Mouse (Mus musculus) heart, adult 2 months (tissue): ENCODE data around the gene Foxp1. TPM values are rescaled to one million over a fixed set of nuclear protein-coding genes. Genes with fewer than 3 reads are reported as not detected.

Source experiments
- DNase-seq, 2 experiments: peaks; one replicate each; pipeline ENCODE4 v3.0.0; 2021
- H3K27ac ChIP-seq: fragments of 200-600 bp; 2 replicates; pipeline ENCODE4 v1.8.1; 2022
- H3K27me3 ChIP-seq: fragments of 200-500 bp; 2 replicates; pipeline ENCODE4 v1.6.1; 2012; ENCODE audit warnings: mild to moderate bottlenecking, low read length, inconsistent platforms, mixed read lengths; ENCODE audit not compliant: control insufficient read depth, insufficient read depth
- H3K36me3 ChIP-seq: fragments of 200-500 bp; 2 replicates; pipeline ENCODE4 v1.6.1; 2012; ENCODE audit warnings: low read length, inconsistent platforms; ENCODE audit not compliant: control insufficient read depth, insufficient read depth
- H3K4me1 ChIP-seq: fragments of 200-500 bp; 2 replicates; pipeline ENCODE4 v1.6.1; 2011; ENCODE audit warnings: low read length; ENCODE audit not compliant: control insufficient read depth, insufficient read depth
- H3K4me3 ChIP-seq: fragments of 200-600 bp; 2 replicates; pipeline ENCODE4 v1.8.1; 2022
- H3K79me2 ChIP-seq: fragments of 200-500 bp; replicated peaks from 2 replicates; pipeline ENCODE4 v1.6.1; 2012; ENCODE audit warnings: mild to moderate bottlenecking, inconsistent platforms, low read length, moderate library complexity, mixed read lengths; ENCODE audit not compliant: control insufficient read depth, insufficient read depth
- H3K9ac ChIP-seq: fragments of 200-500 bp; 2 replicates; pipeline ENCODE4 v1.6.1; 2012; ENCODE audit warnings: low read depth, mild to moderate bottlenecking, control low read depth, inconsistent platforms, low read length, mixed read lengths
- CTCF ChIP-seq: fragments of 200-600 bp; IDR thresholded peaks from 2 replicates; pipeline ENCODE4 v1.8.1; 2022; ENCODE audit warnings: antibody characterized with exemption, mild to moderate bottlenecking, moderate library complexity
- EP300 ChIP-seq: fragments of 200-500 bp; IDR thresholded peaks from 2 replicates; pipeline ENCODE4 v1.6.1; 2011; ENCODE audit warnings: low read depth, low read length, control low read depth; ENCODE audit not compliant: insufficient read depth
- POLR2A ChIP-seq: fragments of 200-500 bp; IDR thresholded peaks from 2 replicates; pipeline ENCODE4 v1.6.1; 2011; ENCODE audit warnings: mild to moderate bottlenecking, low read depth, low read length, control low read depth; ENCODE audit not compliant: insufficient read depth
- whole genome bisulfite sequencing: fragments of 180-500 bp; shearing (Covaris S2); methylation state at CpG from one replicate; pipeline ENCODE4 v1.1.7; 2018; 5-methylcytosine and 5-hydroxymethylcytosine counted together
- intact Hi-C: fragments of 180-260 bp; cut with DNase I; formaldehyde crosslinking; loops from one replicate; pipeline ENCODE4 v1.15.1; 2025
- polyA plus RNA-seq: library from polyadenylated mRNA; depleted of rRNA; stranded (reverse); fragments of >200 nt; gene quantifications from 2 replicates; pipeline ENCODE4 v1.2.3, GENCODE M21; 2012
- total RNA-seq, 2 experiments: library from RNA; stranded (reverse); gene quantifications; 2 replicates each; pipeline ENCODE4 v1.2.3; 2021

Gene Foxp1
- total and polyA plus RNA-seq, 3 experiments = 22.9 to 31.6 (median 26.4) TPM

DNA sequence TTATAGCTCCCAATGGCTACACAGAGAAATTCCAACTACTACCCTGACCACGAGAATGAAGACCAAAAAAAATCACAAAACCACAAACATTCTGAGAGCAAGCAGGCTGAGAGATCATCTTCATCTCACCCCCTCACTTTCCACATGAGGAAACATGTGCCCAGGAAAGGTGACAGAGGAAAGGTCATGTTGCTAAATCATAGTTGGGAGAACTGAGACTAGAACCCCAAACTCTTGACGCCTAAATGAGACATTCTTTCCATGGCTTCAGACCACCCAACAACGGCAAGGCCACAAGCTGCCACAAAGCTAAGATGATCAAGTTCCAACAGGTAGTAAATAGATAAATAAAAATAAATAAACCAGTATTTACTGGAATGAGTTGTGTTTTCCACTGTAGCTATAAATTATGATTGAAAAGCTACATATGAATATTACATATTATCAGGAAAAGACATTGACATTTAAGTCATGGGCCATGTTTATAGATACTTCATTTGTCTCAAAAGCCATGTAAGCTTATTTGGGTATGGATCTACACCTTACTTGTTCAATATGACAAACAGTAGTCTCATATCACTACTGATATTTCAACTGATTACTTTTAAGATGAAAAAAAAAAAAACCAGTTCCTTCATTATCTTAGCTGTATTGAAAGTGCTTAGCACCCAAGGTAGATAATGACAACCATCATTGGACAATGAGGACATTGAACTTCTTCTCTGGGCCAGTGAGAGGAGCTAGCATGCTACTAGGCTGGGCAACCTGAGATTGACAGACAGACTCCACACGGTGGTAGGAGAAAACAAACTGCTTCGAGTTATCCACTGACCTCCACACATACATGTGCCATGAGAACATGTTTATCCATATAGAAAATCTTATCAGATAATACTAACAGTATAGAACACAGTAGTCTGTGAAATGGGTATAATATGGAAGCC lies 476.4 kb downstream of the Foxp1 start:
- intact Hi-C loops = loop anchor here (5.0 kb wide), 1 partner anchor 61 kb away; no protein-coding TSS in a partner anchor
- 77% methylated on average over 5 of the region's 5 CpGs for WGBS

DNA sequence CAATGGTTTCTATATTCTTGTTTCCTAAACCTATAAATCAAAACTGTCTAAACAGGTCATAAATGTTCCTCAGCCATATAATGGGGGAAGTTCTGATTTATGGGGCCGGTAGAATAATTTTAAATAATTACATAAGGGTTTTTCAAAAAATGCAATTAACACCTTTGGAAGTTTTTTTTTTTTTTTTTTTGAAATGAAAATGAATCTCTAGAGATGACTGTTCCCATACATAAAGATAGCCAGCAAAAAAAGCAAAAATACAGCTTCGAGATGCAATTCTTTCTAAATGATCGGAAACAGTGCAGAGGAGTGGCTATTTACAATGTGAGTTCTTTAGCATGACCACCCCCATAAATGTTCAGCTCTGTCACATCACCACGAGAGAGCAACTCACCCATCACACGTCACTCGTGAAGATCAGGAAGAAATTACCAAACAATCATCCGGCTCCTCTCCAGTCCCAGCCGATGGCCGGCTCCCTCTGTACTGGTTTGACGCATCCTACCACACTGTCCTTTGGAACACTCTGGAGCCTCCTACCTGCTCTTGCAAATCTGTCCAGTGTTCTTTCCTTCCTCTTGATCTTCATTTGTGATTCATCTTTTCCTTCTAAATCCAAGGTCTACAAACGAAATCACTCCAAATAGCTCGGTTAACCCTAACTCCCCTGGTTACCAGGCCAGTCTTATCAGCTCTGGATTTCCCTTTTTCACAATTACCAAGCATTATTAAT lies 478.4 kb downstream of the Foxp1 start:
- DNase-seq = no peak
- Histone ChIP-seq H3K36me3 (no peaks in the 10 kb centered on the region), H3K4me3 (no peak overlapping the region), H3K27ac (no peak overlapping the region), H3K9ac (no peak overlapping the region), H3K79me2 (no peaks in the 10 kb centered on the region), H3K27me3 (no peaks in the 10 kb centered on the region), H3K4me1 (no peaks in the 10 kb centered on the region; the same call in none of the 2 replicates)
- TF ChIP-seq CTCF = no peak
- no peak for TF ChIP-seq POLR2A
- TF ChIP-seq EP300 = no peak
- intact Hi-C loops = no loop called here
- WGBS = 93% methylated on average over 12 of the region's 12 CpGs

More for the DNA sequence above, 476.4 kb downstream of the Foxp1 start:
- TF ChIP-seq EP300 (no peak), CTCF (peak; percentile 45), POLR2A (no peak)
- no peaks in the 10 kb centered on the region; the same call in none of the 2 replicates for H3K4me1 ChIP-seq
- no peaks in the 10 kb centered on the region for H3K36me3 ChIP-seq
- no peaks in the 10 kb centered on the region for H3K27me3 ChIP-seq
- no peak for DNase-seq
- H3K27ac ChIP-seq = no peak overlapping the region
- H3K9ac ChIP-seq = no peak overlapping the region
- no peak overlapping the region for H3K4me3 ChIP-seq
- H3K79me2 ChIP-seq = no peaks in the 10 kb centered on the region

DNA sequence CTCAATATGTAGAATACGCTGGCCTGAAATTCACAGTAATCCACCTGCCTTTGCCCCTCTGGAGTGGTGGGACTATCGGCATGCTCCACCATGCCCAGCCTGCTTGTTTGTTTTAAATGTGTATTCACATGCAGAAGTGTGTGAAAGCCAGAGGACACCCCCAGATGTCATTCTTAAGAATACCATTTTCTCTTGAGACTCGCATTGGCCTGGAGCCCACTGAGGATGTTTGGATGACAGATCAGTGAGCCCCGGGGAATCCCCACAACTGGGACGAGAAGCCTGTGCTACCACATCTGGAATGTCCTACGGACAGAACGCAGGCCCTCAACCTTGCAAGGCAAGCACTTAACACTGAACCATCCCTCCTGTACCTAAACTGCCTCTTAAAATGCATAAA lies 479.3 kb downstream of the Foxp1 start:
- Histone ChIP-seq H3K4me3 (no peak overlapping the region), H3K36me3 (no peaks in the 10 kb centered on the region), H3K79me2 (no peaks in the 10 kb centered on the region), H3K27me3 (no peaks in the 10 kb centered on the region), H3K4me1 (no peaks in the 10 kb centered on the region; the same call in none of the 2 replicates), H3K27ac (no peak overlapping the region), H3K9ac (no peak overlapping the region)
- intact Hi-C loops = no loop called here
- TF ChIP-seq POLR2A = no peak
- no peak for TF ChIP-seq EP300
- 46% methylated on average over 7 of the region's 7 CpGs for WGBS
- no peak for DNase-seq

DNA sequence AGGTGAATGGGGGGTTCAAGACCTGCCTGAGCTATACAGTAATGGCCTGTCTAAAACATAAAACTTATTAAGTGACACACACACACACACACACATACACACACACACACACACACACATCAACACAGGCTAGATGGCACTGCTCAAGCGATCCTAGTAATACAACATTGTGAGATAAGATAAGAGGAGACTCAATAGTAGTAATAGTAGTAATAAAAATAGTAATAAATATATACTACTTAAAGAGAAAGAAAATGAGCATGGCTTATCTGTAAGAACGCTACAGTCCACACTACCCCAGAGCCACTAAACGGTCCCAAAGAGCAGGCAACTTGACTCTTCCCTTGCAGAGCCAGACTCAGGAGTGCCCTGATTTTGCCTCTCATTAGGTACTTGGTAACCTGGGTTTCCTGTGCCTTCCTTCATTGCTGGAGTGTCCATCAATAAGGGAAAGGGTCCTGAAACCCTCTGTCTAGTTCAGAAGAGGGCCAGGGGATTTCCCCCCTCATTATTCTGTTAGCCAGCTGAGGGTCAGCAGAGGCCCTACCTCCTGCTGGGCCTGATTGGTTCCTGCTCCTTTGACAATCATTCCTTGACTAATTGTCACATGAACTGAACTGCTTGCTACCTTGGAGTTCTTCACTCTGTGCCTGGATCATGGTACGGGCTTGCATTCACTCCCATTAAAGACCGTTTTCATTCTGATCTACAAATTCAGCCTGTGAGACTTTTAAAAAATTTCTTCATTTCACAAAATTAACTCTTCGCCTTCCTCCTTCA lies 480.2 kb downstream of the Foxp1 start:
- no peaks in the 10 kb centered on the region for H3K27me3 ChIP-seq
- H3K36me3 ChIP-seq = no peaks in the 10 kb centered on the region
- TF ChIP-seq CTCF (no peak), POLR2A (no peak)
- H3K27ac ChIP-seq = no peak overlapping the region
- no peaks in the 10 kb centered on the region for H3K79me2 ChIP-seq
- H3K4me1 ChIP-seq = no peaks in the 10 kb centered on the region; the same call in none of the 2 replicates
- H3K4me3 ChIP-seq = no peak overlapping the region
- intact Hi-C loops = no loop called here
- no peak for DNase-seq
- 95% methylated on average over 6 of the region's 6 CpGs for WGBS
- H3K9ac ChIP-seq = no peak overlapping the region

DNA sequence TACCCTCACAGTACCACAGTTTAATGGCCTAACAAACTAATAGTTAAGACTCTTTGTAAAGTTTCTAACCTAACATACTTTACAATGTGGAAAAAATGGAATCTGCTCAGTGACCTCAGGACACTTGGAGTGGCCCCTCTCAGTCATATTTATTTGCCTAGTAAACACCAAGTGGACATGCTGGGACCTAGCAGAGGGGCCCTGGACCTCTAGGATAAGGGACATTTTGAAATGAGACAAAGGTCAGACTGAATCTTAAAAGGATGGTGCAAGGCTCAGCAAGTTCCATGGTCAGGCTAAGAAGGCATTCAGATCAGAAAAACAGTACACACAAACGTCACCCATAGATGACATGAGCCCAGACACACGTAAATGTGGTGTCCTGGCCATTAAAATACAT lies 483.5 kb downstream of the Foxp1 start:
- H3K27me3 ChIP-seq = no peaks in the 10 kb centered on the region
- H3K4me3 ChIP-seq = no peak overlapping the region
- H3K9ac ChIP-seq = no peak overlapping the region
- 90% methylated on average over 2 of the region's 2 CpGs for WGBS
- TF ChIP-seq CTCF = no peak
- no peak for TF ChIP-seq EP300
- no peak for TF ChIP-seq POLR2A
- H3K27ac ChIP-seq = no peak overlapping the region
- no peaks in the 10 kb centered on the region for H3K36me3 ChIP-seq
- DNase-seq = no peak
- H3K79me2 ChIP-seq = 0 out of 2 replicates have a peak, but pooled peaks cover 2% of the 10 kb centered on the region
- intact Hi-C loops = no loop called here
- no peaks in the 10 kb centered on the region; the same call in 1 of the 2 replicates for H3K4me1 ChIP-seq
